Mouse (Mus musculus): Measurements from ENCODE around the gene Sgcd.
"Not testable (repeated sequence)": the region's sequence is repeated elsewhere in the genome, so short reads cannot be mapped to it uniquely, and the experiment has no call there.

The Sgcd gene

GRCm38 (mm10) chr11:47447790-47448189 is 541.0 kb downstream of the Sgcd start:
- no peak for DNase-seq (ENCODE audit: low spot score)

- no peak for DNase-seq (ENCODE audit: low spot score)
Observed at GRCm38 (mm10) chr11:47446337-47446736, 542.4 kb downstream of the Sgcd start.

- DNase-seq (ENCODE audit: low spot score), result no peak
Observed at GRCm38 (mm10) chr11:47445683-47446082, 543.1 kb downstream of the Sgcd start.

GRCm38 (mm10) chr11:47442266-47442665 is 546.5 kb downstream of the Sgcd start:
- DNase-seq (ENCODE audit: low spot score), result no peak

- no peak for DNase-seq (ENCODE audit: low spot score)
Observed at GRCm38 (mm10) chr11:47399607-47400006, 589.2 kb downstream of the Sgcd start.

- not testable (repeated sequence) for DNase-seq (ENCODE audit: low spot score)
Observed at GRCm38 (mm10) chr11:47390798-47391197, 598.0 kb downstream of the Sgcd start.

GRCm38 (mm10) chr11:47389327-47389726 is 599.4 kb downstream of the Sgcd start:
- no peak for DNase-seq (ENCODE audit: low spot score)

GRCm38 (mm10) chr11:47387726-47388125 is 601.0 kb downstream of the Sgcd start:
- no peak for DNase-seq (ENCODE audit: low spot score)

GRCm38 (mm10) chr11:47386136-47386535 is 602.6 kb downstream of the Sgcd start:
- DNase-seq (ENCODE audit: low spot score), result no peak

- no peak for DNase-seq (ENCODE audit: low spot score)
Observed at GRCm38 (mm10) chr11:47379630-47379958, 609.2 kb downstream of the Sgcd start.

GRCm38 (mm10) chr11:47378843-47379629 is 609.7 kb downstream of the Sgcd start:
- peak; percentile 53 for DNase-seq (ENCODE audit: low spot score)

- DNase-seq (ENCODE audit: low spot score), result no peak
Observed at GRCm38 (mm10) chr11:47377421-47377820, 611.3 kb downstream of the Sgcd start.

- DNase-seq (ENCODE audit: low spot score), result no peak
Observed at GRCm38 (mm10) chr11:47376915-47377314, 611.9 kb downstream of the Sgcd start.

GRCm38 (mm10) chr11:47371616-47372015 is 617.2 kb downstream of the Sgcd start:
- DNase-seq (ENCODE audit: low spot score), result no peak

- DNase-seq (ENCODE audit: low spot score), result no peak
Observed at GRCm38 (mm10) chr11:47351585-47351984, 637.2 kb downstream of the Sgcd start.

- DNase-seq (ENCODE audit: low spot score), result no peak
Observed at GRCm38 (mm10) chr11:47343486-47343885, 645.3 kb downstream of the Sgcd start.

- no peak for DNase-seq (ENCODE audit: low spot score)
Observed at GRCm38 (mm10) chr11:47333702-47334101, 655.1 kb downstream of the Sgcd start.

GRCm38 (mm10) chr11:47305579-47305978 is 683.2 kb downstream of the Sgcd start:
- DNase-seq (ENCODE audit: low spot score), result no peak

GRCm38 (mm10) chr11:47304702-47305450 is 683.9 kb downstream of the Sgcd start:
- no peak for DNase-seq (ENCODE audit: low spot score)

GRCm38 (mm10) chr11:47299777-47300176 is 689.0 kb downstream of the Sgcd start:
- DNase-seq (ENCODE audit: low spot score), result no peak

GRCm38 (mm10) chr11:47297805-47298340 is 690.9 kb downstream of the Sgcd start:
- DNase-seq (ENCODE audit: low spot score), result no peak

GRCm38 (mm10) chr11:47294741-47295140 is 694.0 kb downstream of the Sgcd start:
- no peak for DNase-seq (ENCODE audit: low spot score)

GRCm38 (mm10) chr11:47276586-47276985 is 712.2 kb downstream of the Sgcd start:
- no peak for DNase-seq (ENCODE audit: low spot score)

All from testis, postnatal 10 days (tissue).